Mouse (Mus musculus): ENCODE measurements around the gene Cobl.

Cobl gene

DNA sequence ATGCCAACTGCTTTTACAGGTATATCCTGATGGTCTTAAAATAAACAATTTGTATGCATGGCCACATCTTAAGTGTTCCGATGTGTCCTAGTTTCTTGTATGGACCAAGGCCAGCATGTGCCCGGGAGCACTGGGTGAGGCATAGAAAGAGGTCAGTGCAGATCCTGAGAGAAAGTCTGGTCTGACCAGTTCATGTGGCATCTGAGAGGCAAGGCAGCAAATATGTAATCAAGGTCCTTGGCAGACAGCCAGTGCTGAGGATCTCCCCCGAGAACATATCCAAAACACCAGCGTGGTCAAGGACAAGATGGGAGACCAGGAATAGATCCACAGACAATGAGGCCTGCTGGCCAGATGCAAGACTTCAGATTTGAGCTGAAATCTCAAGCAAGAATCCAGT is 81.8 kb downstream of the Cobl start:
- DNase-seq (ENCODE audit: low read depth) = no peak

DNA sequence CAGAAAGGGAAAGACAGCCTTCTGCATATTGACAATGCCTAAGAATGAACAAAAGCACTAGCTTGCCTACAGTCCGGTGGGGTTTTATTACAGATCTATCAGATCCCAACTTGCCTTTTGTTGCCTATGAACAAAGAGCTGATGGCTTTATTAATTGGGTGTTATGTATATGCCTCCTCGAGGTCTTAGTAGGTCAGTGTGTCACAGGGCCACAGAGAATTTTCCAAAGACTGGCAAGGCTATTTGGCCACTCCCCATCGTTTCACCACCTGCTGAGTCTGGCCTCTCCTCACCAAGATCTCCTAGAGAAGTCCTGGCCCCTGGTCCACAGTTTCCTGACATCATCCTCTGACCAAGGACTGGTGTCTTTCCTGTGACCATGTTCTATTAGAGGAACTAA is 83.7 kb downstream of the Cobl start:
- DNase-seq (ENCODE audit: low read depth) = no peak

DNA sequence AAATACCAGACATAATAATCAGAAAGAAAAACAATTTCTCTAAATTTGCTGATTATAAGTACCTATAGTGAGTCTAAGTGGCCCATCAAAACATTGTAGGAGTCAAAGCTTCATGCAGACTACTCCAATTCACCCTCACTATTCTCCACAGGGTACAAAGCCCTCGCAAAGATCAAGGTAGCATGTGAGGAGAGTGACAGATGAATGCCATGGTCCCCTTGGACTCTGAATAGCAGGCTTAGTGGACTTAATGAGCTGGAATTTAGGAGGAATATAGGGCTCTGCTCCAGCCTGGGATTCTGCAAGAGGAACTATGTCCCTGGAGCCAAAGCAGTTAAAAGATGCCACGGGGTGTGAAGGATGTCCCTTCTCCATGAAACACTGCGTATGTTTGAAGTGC is 88.1 kb downstream of the Cobl start:
- no peak for DNase-seq (ENCODE audit: low read depth)

DNA sequence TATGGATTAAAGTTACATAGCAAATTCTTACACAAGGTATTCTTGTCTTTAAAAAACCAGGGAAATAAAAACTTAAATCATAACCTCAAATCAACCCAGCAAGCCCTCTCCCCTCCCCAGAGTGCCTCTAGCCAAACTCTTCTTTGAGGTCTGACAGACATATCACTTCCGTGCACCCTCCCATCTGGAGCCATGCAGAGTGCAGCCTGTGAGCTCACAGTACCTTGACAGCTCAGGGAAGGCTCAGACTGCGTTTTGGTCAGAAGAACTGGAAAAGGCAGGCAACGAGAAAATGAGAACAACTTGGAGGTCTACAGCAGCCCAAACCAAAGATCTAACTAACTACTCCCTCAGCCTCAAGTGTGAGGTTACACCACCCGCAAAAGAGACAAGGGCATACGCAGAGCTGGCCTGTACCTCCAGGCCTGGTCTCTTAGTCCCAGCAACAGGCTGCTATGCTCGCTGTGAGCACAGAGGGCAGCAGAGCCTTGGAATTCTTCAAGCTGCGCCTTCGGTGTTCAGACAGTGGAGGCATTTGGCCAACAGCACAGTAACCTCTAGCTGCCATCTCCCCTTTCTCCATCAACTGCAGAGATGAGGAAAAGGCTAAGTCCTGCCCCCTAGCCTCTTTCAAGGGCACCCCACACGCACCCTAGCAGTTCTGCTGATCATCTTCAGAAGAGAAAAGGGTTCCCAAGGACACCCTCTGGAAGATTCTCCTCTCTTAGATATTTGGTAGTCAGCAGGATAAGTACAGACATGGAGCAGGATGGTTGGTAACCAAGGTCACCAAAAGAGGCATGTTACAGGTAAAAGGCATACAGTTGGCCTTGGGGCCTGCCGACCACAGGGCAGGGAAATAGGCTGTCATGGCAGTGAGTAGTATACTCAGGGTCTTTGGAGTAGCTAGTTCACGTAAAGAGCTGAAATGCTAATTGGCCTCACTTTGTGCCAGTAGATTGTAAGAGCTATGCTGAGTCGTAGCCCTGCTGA is 91.4 kb downstream of the Cobl start:
- no peak for DNase-seq (ENCODE audit: low read depth)

- DNase-seq (ENCODE audit: low read depth) = no peak
Measured at GRCm38 (mm10) chr11:12370957-12371356, 93.8 kb downstream of the Cobl start.

DNA sequence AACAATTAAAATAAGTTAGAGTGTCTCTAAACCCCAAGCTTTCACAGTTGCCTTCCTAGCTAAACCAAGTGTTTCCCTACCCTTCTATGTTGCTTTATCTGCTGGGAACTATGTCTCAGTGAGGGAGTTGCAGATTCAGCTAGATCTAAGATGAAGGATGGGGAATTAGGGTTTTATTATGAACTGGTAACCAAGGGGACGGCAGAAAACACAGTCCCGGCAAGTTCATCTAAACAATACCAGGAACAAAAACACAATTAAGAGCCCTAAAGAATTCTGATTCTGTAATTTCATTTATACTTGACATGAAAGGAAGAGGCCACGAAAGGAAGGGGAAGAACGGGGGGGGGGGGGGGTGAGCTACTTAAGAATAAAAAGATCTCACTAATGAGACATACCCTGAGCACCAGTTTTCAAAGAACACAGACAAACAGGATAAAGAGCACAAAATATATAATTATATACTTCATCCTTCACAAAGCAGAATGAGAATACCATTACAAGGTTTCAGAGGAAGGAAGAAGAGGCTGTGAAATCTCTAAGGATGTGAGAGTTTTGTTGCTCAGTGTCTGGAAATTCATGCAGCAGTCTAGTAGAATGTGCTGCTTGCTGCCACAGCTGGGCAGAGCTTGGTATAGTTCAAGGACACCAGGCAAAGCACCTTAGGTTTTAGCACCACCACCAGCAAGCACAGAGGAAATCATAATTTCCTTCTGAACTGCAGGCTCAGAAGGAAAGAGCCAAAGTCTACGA is 97.2 kb downstream of the Cobl start:
- DNase-seq (ENCODE audit: low read depth) = no peak

- DNase-seq (ENCODE audit: low read depth) = no peak
Measured at GRCm38 (mm10) chr11:12359336-12360000, 105.3 kb downstream of the Cobl start.

DNA sequence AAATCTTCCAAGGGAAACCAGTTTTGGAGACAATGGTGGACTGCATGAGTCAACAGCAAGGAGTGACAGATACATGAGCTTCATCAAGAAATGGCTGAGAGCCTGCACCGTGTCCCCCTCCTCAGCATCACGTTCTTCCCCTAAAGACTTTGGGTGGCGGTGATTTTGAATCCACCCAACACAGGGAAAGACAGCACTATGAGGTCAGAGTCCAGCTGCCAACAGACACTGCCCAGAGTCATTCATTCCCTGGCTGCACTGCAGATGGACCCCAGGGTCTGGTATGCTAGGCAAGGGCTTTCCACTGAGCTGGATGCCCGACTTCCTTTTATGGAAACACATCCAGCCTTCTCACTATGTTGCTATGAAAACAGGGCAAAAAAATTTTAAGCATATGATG is 106.2 kb downstream of the Cobl start:
- DNase-seq (ENCODE audit: low read depth) = no peak

DNA sequence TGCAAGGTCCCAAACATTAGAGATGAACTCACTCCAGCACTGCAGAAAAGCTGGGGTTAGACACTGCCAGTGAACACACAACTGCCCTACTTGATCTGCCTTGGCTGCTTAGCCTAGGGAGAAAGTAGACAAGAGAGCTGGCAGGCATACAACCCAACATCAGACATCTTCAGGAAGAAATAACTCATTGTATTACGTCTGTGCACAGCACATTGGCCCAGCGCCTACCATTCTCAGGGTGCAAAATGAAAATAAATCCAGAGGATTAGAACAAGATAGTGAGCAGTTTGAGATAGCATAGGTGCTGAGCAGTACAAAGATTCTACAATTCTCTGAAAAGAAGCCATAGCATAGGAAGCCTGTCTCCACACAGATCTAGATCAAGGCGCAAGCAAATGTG is 109.1 kb downstream of the Cobl start:
- no peak for DNase-seq (ENCODE audit: low read depth)

DNA sequence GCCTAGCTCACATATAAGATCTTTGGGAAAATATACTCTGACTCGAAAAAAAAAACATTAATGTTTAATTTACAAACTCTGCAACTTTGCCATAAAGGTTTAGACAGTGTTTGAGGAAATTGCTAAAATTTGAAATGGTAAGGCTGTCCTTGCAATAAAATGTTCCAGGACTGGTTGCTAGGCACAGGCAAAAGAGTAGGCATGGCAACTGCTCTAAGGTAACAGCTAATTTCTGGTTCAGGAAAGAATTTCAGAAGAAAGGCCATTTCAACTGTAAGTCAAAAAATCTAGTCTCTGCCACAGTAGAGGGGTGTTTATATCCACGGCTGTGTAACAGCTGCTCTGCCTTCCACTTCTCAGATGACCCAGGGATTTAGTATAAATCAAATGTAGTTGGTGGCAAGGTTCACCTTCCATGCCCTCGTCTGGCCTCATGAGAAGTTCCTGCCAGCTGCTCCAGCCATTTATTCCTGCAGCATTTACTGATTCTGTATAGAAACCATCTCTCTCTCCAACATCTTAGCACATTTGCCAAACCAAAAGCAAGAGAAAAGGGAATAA is 113.7 kb downstream of the Cobl start:
- DNase-seq (ENCODE audit: low read depth) = no peak

- DNase-seq (ENCODE audit: low read depth) = no peak
Measured at GRCm38 (mm10) chr11:12350086-12350485, 114.7 kb downstream of the Cobl start.

- no peak for DNase-seq (ENCODE audit: low read depth)
Measured at GRCm38 (mm10) chr11:12346486-12346885, 118.3 kb downstream of the Cobl start.

- DNase-seq (ENCODE audit: low read depth) = no peak
Measured at GRCm38 (mm10) chr11:12343686-12344085, 121.1 kb downstream of the Cobl start.

DNA sequence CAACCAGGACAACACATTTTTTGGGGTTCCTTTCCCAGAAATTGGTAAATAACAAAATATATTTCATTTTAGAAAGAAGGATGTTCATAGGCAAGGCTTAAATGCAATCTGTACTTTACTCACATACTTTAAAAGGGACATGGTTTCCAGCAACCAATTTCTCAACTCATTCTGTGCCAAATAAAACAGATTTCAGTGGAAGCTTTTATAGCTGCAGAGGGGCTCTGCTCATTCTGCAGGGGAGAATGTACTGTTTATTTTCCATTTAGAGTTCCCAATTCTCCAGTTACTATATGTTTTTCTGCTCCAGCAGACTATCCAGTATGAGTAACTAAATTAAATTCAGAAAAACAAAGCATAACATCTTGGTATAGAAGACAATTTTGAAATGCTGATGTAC is 124.1 kb downstream of the Cobl start:
- no peak for DNase-seq (ENCODE audit: low read depth)

GRCm38 (mm10) chr11:12336145-12336544 is 128.6 kb downstream of the Cobl start:
- DNase-seq (ENCODE audit: low read depth) = no peak

GRCm38 (mm10) chr11:12331997-12332396 is 132.8 kb downstream of the Cobl start:
- no peak for DNase-seq (ENCODE audit: low read depth)

DNA sequence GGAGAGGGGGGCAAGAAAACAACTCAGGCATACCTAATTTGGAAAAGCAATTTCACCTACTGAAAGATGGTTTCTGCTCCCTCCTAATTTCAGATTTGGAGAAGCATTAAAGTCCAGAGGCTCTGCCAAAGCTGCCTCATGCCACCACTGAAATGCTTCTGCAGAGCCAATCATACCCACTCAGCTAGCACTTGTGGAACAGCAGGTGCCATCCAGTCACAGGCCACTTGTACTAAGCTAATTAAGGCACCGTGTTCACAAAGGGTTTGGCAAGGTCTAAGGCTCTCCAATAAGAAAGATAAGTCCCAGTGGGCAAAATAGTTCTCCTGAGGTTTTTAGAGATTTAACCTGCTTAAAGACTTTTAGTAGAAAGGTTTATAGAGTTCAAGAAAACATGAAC is 143.3 kb downstream of the Cobl start:
- no peak for DNase-seq (ENCODE audit: low read depth)

DNA sequence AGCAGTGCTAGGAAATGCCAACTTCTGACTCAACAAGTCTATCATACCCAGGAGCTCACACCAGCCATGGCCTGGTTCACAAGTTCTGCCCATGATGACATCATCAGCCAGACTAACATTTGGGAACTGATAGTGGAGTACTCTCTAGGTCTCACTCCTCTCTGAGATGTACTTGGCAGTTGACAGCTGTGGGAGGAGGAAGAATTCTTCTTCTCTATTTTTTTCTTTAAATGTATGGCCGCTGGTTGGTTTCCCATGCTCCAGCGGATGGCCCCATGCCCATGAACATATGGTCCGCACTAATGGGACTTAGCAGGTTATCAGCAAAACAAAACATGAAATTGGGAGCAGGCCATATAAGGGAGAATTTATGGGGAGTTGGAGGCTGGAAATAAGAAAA is 145.4 kb downstream of the Cobl start:
- DNase-seq (ENCODE audit: low read depth) = no peak

GRCm38 (mm10) chr11:12315670-12316069 is 149.1 kb downstream of the Cobl start:
- no peak for DNase-seq (ENCODE audit: low read depth)

DNA sequence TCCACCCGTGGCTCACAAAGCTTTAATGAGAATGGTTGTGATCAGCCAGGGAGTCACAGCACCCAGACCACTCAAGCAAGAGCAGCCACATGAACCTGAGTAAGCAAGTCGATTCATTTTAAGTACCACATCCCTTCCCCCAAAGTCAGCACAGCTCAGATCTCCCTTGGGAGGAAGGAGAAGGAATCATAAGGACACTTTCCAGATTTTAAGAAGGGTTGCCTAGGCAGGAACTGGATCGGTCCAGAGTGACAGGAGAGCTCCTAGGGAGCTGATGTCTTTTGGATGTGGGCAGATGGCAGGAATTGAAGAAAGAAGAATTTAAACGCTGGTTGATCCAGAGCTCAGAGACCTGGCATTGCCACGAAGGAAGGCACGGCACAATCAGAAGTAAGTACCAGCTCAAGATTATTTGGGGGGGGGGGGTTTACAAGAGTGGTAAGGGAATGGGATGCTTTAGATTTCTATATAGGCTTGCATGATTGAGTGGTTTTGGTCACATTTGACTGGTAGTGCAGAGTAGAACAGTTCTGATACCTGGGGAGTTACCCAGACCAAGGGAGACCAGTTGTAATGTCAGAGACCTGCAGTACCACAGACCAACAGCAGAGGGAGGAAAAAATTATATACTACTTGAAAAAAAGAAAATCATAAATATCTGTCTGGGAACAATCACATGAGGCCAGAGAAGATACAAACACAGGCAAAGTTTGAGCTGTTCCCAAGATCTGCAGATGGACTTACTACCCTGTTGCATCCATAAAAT is 150.3 kb downstream of the Cobl start:
- DNase-seq (ENCODE audit: low read depth) = peak; percentile 9

DNA sequence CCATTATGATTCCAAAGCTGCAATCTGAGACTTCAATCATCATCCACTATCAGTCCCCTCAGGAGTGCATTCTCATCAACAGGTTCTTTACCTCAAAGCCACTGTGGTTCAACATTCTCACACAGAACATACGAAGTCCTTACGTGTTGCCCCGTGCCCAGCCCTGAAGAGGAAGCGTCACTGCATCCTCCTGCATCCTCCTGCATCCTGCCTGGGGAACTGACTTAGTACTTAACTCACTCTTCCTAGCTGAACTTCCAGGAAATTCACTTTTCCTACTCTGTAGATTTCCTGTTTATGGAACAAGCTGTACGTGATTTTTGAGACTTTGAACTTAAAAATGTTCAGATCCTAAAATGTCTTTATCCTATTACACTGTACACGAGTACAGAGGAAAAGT is 153.3 kb downstream of the Cobl start:
- DNase-seq (ENCODE audit: low read depth) = no peak

Data from c-Kit-positive CD71-positive TER-119-negative erythroid progenitor cells, embryonic 14.5 days (primary cell).